Mouse (Mus musculus): ENCODE data around the gene Sgcd. TPM values are rescaled to one million over a fixed set of nuclear protein-coding genes. Genes with fewer than 3 reads are reported as not detected.

The Sgcd gene
- polyA plus RNA-seq, 1 experiment from 2014 or later = 3.1 TPM

DNA sequence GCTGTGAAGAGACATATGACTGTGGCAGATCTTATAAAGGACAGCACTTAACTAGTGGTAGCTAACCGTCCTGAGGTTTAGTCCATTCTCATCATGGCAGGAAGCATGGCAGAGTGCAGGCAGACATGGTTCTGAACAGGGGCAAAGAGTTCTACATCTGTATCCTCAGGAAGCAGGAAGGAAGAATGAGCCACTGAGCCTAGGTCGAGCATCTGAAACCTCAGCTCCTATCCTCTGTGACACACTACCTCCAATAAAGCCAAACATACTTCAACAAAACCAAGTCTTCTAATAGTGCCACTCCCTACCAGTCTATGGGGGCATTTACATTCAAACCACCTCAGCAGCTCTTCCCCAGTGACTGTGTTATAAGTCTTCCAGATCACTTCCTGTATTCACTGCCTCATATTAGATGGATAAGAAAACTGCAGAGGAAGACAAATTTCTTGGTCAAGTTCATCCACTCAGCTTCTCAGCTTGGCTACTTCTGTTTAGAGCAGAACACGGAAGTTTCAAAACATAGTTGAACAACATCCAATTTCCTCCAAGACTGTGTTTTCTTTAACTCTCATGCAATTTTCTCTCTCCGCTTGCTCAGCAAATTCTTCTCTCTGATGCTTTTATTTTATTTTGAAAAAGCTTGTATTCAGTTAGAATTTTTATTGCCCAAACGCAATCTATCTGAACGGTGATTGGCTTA is 817.7 kb downstream of the Sgcd start:
- no peak overlapping the region for H3K4me2 ChIP-seq (replicated peaks; ENCODE audit: low read depth, low read length)
- H3K9ac ChIP-seq (ENCODE audit: low read depth, low read length) = no peak overlapping the region
- H3K9me3 ChIP-seq (ENCODE audit: control insufficient read depth, low read length) = no peaks in the 10 kb centered on the region
- no peaks in the 10 kb centered on the region for H3K36me3 ChIP-seq (ENCODE audit: control insufficient read depth, insufficient read depth, low read length)
- no peaks in the 10 kb centered on the region for H3K27me3 ChIP-seq (ENCODE audit: control insufficient read depth, insufficient read depth, low read length)
- ATAC-seq (ENCODE audit: low FRiP score, low TSS enrichment) = no peak
- WGBS = 76% methylated on average over 6 of the region's 6 CpGs
- H3K4me1 ChIP-seq (ENCODE audit: control insufficient read depth, insufficient read depth, low read length) = no peaks in the 10 kb centered on the region
- no peak overlapping the region for H3K27ac ChIP-seq (ENCODE audit: low read depth, low read length)
- no peak overlapping the region for H3K4me3 ChIP-seq (ENCODE audit: low read length)

DNA sequence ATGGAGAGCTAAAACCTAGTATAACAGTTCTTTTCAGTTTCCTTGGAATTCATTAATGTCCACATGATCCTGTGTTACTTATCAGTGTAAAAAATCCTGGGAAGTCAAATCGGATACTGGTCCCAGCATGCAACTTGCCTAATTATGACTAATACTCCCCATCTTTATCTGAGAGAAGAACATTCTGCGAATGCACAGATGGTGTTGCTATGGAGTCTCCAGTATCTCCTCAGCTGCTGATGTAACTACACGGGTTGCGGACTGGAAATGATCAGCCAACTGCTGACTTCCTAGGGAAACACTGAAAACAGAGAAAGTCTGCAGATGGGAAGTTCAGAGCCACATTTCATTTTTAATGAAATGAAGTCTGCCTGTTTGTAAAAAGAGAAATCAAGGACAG is 821.4 kb downstream of the Sgcd start:
- no peak for ATAC-seq (ENCODE audit: low FRiP score, low TSS enrichment)
- WGBS = 84% methylated on average over 4 of the region's 4 CpGs
- no peaks in the 10 kb centered on the region for H3K4me1 ChIP-seq (ENCODE audit: control insufficient read depth, insufficient read depth, low read length)
- H3K36me3 ChIP-seq (ENCODE audit: control insufficient read depth, insufficient read depth, low read length) = no peaks in the 10 kb centered on the region
- no peak overlapping the region for H3K4me3 ChIP-seq (ENCODE audit: low read length)
- H3K9me3 ChIP-seq (ENCODE audit: control insufficient read depth, low read length) = no peaks in the 10 kb centered on the region
- H3K9ac ChIP-seq (ENCODE audit: low read depth, low read length) = no peak overlapping the region
- H3K4me2 ChIP-seq (replicated peaks; ENCODE audit: low read depth, low read length) = no peak overlapping the region
- H3K27ac ChIP-seq (ENCODE audit: low read depth, low read length) = no peak overlapping the region
- H3K27me3 ChIP-seq (ENCODE audit: control insufficient read depth, insufficient read depth, low read length) = no peaks in the 10 kb centered on the region

DNA sequence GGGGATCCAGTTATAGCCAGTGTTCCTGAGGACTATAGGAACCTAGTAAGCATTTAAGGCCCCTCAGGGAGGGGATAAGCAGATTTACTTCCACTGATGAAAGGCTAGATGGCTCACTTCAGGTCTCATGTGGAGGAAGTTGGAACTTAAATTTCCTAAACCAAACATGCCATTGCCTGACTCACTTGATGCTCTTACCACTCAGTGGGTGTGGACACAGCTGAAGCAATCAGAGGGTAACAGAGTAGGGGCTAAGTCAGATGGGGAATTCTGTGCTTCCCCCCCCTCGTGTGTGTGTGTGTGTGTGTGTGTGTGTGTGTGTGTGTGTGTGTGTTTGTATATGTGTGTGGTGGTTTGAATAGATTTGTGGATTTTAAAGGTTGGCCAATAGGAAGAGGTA is 830.7 kb downstream of the Sgcd start:
- no peaks in the 10 kb centered on the region for H3K4me1 ChIP-seq (ENCODE audit: control insufficient read depth, insufficient read depth, low read length)
- no peaks in the 10 kb centered on the region for H3K9me3 ChIP-seq (ENCODE audit: control insufficient read depth, low read length)
- H3K27me3 ChIP-seq (ENCODE audit: control insufficient read depth, insufficient read depth, low read length) = no peaks in the 10 kb centered on the region
- H3K36me3 ChIP-seq (ENCODE audit: control insufficient read depth, insufficient read depth, low read length) = no peaks in the 10 kb centered on the region
- 78% methylated on average over 1 of the region's 1 CpGs for WGBS
- H3K27ac ChIP-seq (ENCODE audit: low read depth, low read length) = no peak overlapping the region
- no peak overlapping the region for H3K9ac ChIP-seq (ENCODE audit: low read depth, low read length)
- H3K4me2 ChIP-seq (replicated peaks; ENCODE audit: low read depth, low read length) = no peak overlapping the region
- ATAC-seq (ENCODE audit: low FRiP score, low TSS enrichment) = no peak
- H3K4me3 ChIP-seq (ENCODE audit: low read length) = no peak overlapping the region

- 47% methylated on average over 1 of the region's 1 CpGs for WGBS
- ATAC-seq (ENCODE audit: low FRiP score, low TSS enrichment) = no peak
Measured at GRCm38 (mm10) chr11:47156730-47157693, 831.8 kb downstream of the Sgcd start.

DNA sequence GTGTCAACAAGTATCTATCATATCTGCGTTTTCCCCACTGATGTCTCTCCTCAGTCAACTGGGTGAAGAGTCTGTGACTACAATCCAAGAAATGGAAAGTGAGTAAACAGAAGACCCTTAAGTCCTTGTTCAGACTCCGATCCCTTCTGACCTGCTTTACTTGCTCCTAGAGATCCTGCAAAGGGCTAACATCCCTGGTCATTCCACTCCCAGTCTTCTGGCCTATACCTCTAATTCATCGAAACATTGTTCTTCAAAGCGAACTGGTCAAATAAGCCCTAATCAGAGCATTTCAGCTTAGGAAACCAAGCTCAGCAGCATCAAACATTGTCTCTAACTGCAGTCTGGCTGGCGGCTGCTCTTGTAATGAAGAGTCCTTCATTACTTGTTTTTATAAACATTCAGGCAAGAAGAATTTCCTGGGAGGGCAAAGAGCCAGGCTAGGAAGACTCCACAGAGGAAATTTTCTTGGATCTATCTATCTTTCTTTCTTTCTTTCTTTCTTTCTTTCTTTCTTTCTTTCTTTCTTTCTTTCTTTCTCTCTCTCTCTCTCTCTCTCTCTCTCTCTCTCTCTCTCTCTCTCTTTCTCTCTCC is 833.8 kb downstream of the Sgcd start:
- Histone ChIP-seq H3K4me3 (ENCODE audit: low read length) (no peak overlapping the region), H3K36me3 (ENCODE audit: control insufficient read depth, insufficient read depth, low read length) (no peaks in the 10 kb centered on the region), H3K9ac (ENCODE audit: low read depth, low read length) (no peak overlapping the region), H3K4me2 (replicated peaks; ENCODE audit: low read depth, low read length) (no peak overlapping the region), H3K4me1 (ENCODE audit: control insufficient read depth, insufficient read depth, low read length) (0 out of 2 replicates have a peak, but pooled peaks cover 1% of the 10 kb centered on the region), H3K27me3 (ENCODE audit: control insufficient read depth, insufficient read depth, low read length) (no peaks in the 10 kb centered on the region), H3K9me3 (ENCODE audit: control insufficient read depth, low read length) (no peaks in the 10 kb centered on the region), H3K27ac (ENCODE audit: low read depth, low read length) (no peak overlapping the region)
- 85% methylated on average over 5 of the region's 5 CpGs for WGBS
- ATAC-seq (ENCODE audit: low FRiP score, low TSS enrichment) = no peak

More at GRCm38 (mm10) chr11:47156730-47157693, 831.8 kb downstream of the Sgcd start:
- Histone ChIP-seq H3K9me3 (ENCODE audit: control insufficient read depth, low read length) (no peaks in the 10 kb centered on the region), H3K36me3 (ENCODE audit: control insufficient read depth, insufficient read depth, low read length) (no peaks in the 10 kb centered on the region), H3K9ac (ENCODE audit: low read depth, low read length) (no peak overlapping the region), H3K27me3 (ENCODE audit: control insufficient read depth, insufficient read depth, low read length) (no peaks in the 10 kb centered on the region), H3K27ac (ENCODE audit: low read depth, low read length) (no peak overlapping the region), H3K4me3 (ENCODE audit: low read length) (no peak overlapping the region), H3K4me2 (replicated peaks; ENCODE audit: low read depth, low read length) (no peak overlapping the region), H3K4me1 (ENCODE audit: control insufficient read depth, insufficient read depth, low read length) (no peaks in the 10 kb centered on the region)

- no peak overlapping the region for H3K4me3 ChIP-seq (ENCODE audit: low read length)
- no peak overlapping the region for H3K4me2 ChIP-seq (replicated peaks; ENCODE audit: low read depth, low read length)
- ATAC-seq (ENCODE audit: low FRiP score, low TSS enrichment) = peak; percentile 76; the same call in 1 of the 2 replicates
- no peaks in the 10 kb centered on the region for H3K36me3 ChIP-seq (ENCODE audit: control insufficient read depth, insufficient read depth, low read length)
- H3K27me3 ChIP-seq (ENCODE audit: control insufficient read depth, insufficient read depth, low read length) = no peaks in the 10 kb centered on the region
- no peaks in the 10 kb centered on the region for H3K9me3 ChIP-seq (ENCODE audit: control insufficient read depth, low read length)
- H3K27ac ChIP-seq (ENCODE audit: low read depth, low read length) = no peak overlapping the region
- 0 out of 2 replicates have a peak, but pooled peaks cover 3% of the 10 kb centered on the region for H3K4me1 ChIP-seq (ENCODE audit: control insufficient read depth, insufficient read depth, low read length)
- WGBS = 37% methylated on average over 9 of the region's 9 CpGs
- H3K9ac ChIP-seq (ENCODE audit: low read depth, low read length) = no peak overlapping the region
Measured at GRCm38 (mm10) chr11:47149607-47150006, 839.2 kb downstream of the Sgcd start.

DNA sequence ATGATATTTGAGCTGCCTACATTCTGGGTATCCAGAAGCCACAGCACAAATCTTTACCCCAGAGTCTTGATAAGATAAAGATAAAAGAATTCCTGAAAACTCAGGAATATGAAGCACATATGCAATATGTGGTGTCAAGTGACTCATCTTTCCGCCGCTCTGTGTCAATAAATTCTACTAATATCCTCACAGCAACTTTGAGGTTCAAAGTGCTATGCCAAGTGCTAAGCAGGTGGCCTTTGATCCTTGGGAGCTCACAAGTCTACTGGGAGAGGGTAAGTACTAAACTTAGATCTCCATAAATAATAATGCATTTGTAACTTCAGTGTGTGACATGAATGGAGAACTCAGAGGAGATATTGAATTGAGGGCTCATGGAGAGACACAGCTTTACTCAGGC is 848.9 kb downstream of the Sgcd start:
- Histone ChIP-seq H3K27me3 (ENCODE audit: control insufficient read depth, insufficient read depth, low read length) (no peaks in the 10 kb centered on the region), H3K27ac (ENCODE audit: low read depth, low read length) (no peak overlapping the region), H3K4me2 (replicated peaks; ENCODE audit: low read depth, low read length) (no peak overlapping the region), H3K9me3 (ENCODE audit: control insufficient read depth, low read length) (no peaks in the 10 kb centered on the region), H3K4me3 (ENCODE audit: low read length) (no peak overlapping the region), H3K36me3 (ENCODE audit: control insufficient read depth, insufficient read depth, low read length) (no peaks in the 10 kb centered on the region), H3K4me1 (ENCODE audit: control insufficient read depth, insufficient read depth, low read length) (no peaks in the 10 kb centered on the region), H3K9ac (ENCODE audit: low read depth, low read length) (no peak overlapping the region)
- ATAC-seq (ENCODE audit: low FRiP score, low TSS enrichment) = no peak
- 95% methylated on average over 2 of the region's 2 CpGs for WGBS

DNA sequence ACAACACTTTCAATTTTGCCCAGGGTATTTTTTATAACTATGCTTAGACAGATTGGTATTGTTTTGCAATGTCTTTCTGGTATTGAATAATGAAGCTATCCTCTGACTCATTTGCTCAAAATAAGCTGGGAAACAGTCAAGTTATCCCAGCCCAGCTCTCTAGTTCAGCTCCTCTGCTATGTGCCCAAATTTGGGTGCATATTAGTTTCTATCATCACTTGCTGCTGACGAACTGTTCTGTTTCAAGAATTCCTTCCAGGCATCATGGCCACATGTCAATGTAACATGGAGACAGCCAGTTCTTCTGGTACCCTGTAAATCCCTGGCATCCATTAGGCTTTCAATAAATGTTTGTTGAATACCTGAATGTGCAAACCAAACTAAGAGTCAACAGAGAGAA is 849.5 kb downstream of the Sgcd start:
- Histone ChIP-seq H3K9ac (ENCODE audit: low read depth, low read length) (no peak overlapping the region), H3K9me3 (ENCODE audit: control insufficient read depth, low read length) (no peaks in the 10 kb centered on the region), H3K27ac (ENCODE audit: low read depth, low read length) (no peak overlapping the region), H3K36me3 (ENCODE audit: control insufficient read depth, insufficient read depth, low read length) (no peaks in the 10 kb centered on the region), H3K4me2 (replicated peaks; ENCODE audit: low read depth, low read length) (no peak overlapping the region), H3K4me3 (ENCODE audit: low read length) (no peak overlapping the region), H3K4me1 (ENCODE audit: control insufficient read depth, insufficient read depth, low read length) (no peaks in the 10 kb centered on the region), H3K27me3 (ENCODE audit: control insufficient read depth, insufficient read depth, low read length) (no peaks in the 10 kb centered on the region)
- ATAC-seq (ENCODE audit: low FRiP score, low TSS enrichment) = no peak
- 77% methylated on average over 1 of the region's 1 CpGs for WGBS

Measured in kidney, embryonic 14.5 days (tissue).